Mouse (Mus musculus) hematopoietic stem cell, adult 5-6 weeks (primary cell): ENCODE measurements around the gene Pxn. TPM values are rescaled to one million over a fixed set of nuclear protein-coding genes. Genes with fewer than 3 reads are reported as not detected.
A peak's percentile ranks its signal among the peaks of the same experiment; 100 is the strongest.
"Not testable (repeated sequence)": the region's sequence is repeated elsewhere in the genome, so short reads cannot be mapped to it uniquely, and the experiment has no call there.

Experiments
- ATAC-seq, 2 experiments: fragments of 125-278 bp in 1 of 2; replicated peaks in 1 of 2; 2 replicates each; pipeline ENCODE4 v1.8.0; 2016 to 2017; ENCODE audit warnings: inconsistent platforms in 2 of 2, mild to moderate bottlenecking in 2 of 2, moderate number of reproducible peaks in 2 of 2, low read depth in 1 of 2, moderate TSS enrichment in 1 of 2; ENCODE audit not compliant: low FRiP score in 2 of 2, poor library complexity in 2 of 2, severe bottlenecking in 2 of 2, insufficient read depth in 1 of 2, low TSS enrichment in 1 of 2
- total RNA-seq: library from RNA; stranded (forward); fragments of 172-1452, 232-1000 nt; gene quantifications from 2 replicates; pipeline ENCODE4 v1.2.3, GENCODE M21; 2017

Gene Pxn
- total RNA-seq, 1 experiment from 2014 or later: 118 TPM

DNA sequence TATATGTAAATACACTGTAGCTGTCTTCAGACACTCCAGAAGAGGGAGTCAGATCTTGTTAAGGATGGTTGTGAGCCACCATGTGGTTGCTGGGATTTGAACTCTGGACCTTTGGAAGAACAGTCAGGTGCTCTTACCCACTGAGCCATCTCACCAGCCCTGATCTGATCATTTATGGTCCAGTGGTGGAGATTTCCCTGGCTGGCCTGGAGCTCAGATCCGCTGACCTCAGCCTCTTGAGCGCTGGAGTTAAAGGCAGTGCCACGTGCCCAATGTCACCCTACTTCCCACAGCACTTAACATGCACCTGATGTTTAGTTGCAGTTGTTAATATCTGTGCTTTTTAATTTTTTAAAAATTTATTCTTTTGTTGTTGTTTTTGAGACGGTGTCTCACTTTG, 71.2 kb downstream of the Pxn start:
- not testable (repeated sequence) for ATAC-seq

DNA sequence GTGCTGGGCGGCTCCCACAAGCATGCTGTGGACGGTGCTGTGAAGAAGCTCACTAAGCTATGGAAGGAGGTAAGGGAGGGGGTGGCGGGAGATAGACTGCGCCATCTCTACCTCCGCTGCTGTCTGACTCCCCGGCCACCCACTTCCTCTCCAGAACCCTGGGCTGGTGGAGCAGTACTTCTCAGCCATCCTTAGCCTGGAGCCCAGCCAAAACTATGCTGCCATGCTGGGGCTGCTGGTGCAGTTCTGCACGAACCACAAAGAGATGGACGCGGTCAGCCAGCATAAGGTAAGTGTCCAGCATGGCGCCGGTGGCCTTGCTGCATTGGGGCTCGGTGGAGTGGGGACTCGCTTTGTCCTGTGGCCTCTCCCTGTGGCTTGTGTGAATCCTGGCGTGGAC, 72.4 kb downstream of the Pxn start:
- no peak for ATAC-seq

DNA sequence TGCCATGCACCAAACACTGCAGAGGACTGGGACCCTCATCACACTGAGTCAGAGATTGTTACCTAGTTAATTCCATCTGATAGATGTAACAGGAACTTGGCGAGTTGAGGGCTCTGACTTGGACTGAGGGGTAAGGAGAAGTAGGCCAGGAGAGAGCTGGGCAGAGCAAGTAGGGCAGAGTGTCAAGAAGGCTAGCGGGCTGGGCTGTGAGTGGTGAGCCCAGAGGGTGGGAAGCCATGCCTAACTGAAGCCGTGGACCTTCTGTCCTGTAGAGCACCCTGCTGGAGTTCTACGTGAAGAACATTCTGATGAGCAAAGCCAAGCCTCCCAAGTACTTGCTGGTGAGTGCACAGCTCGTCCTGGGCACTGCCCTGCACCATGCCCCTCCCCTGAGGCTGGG, 72.9 kb downstream of the Pxn start:
- ATAC-seq: no peak

DNA sequence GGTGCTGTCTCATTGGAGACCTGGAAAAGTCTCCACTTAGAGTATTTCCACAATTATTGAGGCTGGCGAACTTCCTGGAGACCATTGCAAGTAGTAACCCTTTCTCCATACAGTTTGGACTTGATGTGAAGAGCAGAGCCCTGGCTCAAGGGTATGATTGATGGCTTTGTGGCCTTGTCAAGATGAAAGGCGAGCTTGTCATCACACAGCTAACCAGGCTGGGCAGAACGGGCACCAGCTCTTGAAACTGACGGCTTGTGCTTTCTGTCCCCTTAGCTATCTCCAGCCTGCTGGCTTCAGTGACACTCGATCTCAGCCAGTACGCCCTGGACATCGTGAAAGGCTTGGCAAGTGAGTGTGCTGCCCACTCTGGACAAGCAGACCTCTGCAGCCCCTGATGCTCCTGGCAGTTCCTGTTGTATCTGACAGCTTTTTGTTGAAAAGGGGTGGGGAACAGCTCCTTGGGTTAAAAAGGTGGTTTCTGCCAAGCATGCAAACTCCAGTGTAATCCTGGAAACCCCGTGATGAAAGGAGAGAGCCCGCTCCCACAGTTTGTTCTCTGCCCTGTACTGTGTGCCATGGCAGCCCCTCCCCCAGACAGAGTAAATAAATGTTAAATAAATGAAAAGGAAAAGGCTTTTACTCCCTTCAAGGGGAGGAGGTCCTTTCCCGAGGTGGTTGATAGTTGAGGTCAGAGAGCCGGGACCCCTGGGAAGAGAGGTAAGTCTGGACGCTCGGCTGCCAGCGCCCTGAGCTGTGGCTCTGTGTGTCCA, 73.9 kb downstream of the Pxn start:
- ATAC-seq: no peak

DNA sequence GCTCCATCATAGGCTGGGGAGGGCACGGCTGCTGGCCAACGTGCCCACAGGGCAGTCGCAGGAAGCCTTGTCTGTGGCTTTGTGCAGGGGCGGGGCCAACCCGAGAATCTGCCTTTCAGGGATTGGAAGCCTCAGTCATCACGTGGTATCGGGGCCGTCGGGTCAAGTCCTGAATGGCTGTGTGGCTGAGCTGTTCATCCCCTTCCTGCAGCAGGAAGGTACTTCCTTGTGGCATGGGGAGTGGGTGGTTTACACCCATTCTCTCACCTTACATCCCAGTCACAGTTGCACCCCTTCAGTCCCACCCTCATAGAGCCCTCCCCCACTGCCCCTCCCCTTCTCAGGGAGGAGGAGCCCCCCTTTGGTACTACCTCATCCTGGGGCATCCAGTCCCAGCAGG, 75.2 kb downstream of the Pxn start:
- ATAC-seq: no peak

DNA sequence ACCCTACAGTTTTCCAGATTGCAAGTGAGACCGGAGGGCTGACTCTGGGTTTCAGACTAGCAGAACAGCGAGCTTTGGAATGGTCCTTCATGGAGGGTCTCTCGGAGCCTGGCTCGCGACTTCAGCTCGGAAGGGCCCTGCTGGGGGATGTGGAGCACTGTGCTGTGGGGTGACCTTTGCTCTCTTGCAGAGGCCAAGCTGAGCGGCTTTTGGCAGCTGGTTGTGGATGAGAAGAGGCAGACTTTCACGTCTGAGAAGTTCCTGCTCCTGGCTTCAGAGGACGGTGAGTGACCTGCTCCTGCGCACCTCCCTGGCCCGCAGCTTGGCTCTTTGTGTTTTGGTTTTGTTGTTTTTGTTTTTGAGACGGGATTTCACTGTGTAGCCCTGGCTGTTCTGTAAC, 79.1 kb downstream of the Pxn start:
- ATAC-seq: no peak

DNA sequence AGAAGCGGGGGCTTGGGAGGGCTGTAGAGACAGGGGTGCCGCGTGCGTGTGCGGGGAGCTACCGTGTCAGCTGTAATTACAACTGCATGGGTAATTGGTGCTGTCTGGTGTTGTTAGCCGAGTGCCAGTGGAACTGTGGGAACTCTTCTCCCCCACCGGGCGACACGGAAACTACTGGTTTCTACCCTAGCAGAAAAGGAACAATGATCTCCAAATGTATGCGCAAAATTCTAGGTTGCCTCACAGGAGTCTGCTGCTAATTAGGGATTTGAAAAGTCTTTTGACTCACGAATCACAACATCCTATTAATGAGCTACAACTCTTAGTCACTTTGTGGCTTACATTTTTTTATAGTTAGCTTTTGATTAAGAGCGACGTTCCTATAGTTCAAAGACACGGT, 79.7 kb downstream of the Pxn start:
- no peak for ATAC-seq

DNA sequence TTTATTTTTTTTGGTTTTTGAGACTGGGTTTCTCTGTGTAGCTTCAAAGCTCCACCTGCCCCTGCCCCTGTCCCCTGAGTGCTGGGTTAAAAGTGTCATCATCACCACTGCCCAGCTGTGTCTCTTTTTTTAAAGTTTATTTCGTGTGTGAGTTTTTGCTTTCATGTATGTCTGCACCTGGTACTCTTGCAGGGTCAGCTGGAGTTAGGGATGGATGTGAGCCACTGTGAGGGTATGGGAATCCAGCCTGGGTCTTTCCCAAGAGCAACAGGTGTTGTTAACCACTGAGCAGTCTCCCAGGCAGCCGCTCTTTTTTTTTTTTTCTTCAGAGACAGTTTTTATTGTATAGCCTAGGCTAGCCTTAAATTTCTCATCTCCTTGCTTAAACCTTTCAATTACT, 80.3 kb downstream of the Pxn start:
- ATAC-seq: no peak

DNA sequence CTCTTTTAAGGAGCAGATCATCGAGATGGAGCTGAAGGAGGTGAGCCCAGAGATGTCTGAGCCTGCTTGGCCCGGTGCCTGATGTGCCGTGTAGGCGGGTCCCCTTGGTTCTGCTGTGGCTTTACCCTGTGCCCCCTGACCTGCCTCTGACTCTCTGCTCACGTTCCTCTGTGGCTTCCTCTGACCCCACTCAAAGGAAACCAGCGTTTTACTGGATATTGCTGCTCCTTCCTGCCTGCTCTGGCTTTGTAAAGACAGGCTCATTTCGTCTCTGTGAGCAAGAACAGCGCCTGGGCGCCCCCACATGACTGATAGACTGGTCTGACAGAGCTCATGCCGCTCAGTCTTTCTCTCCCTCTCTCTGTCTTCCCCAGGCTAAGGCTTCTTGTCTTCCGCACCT, 84.6 kb downstream of the Pxn start:
- ATAC-seq: peak; percentile 70 to 81

DNA sequence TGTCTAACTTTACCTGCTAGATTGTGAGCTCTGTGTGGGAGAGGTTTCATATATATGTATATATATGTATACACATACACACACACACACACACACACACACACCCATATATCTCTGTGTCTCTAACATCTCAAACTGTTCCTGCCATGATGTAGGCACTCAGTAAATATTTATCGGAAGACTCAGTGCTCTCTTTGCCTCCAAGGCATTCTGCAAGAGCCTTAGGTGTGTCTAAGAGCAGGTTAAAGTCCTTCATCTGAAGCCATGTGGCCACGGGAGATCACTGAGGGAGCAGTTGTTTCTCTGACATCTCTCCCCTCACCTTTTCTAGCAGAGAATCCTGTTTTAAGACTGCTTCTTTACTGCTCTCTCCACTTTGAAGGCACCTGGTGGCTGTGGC, 85.0 kb downstream of the Pxn start:
- ATAC-seq: no peak

DNA sequence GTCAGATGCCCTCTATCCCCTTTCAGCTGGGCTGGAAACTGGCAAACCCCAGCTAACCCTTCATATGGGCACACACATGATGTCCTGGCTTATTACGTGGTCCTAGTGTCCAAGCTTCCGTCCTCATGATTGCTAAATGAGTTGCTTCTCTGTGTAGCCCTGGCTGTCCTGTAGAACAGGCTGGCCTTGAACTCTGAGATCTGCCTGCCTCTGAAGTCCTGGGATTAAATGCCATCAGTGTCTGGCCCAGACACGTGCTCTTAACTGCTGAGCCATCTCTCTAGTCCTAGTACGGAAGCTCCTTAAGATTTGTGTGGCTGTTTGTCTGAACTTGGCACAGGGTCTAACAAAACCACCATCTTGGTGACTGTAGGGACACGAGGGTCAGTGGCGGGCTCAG, 97.1 kb downstream of the Pxn start:
- ATAC-seq: no peak

Other genes starting within 250 kb of the Pxn start
- gene Rnf10, start 233.8 kb upstream of the Pxn start, total RNA-seq: 50.7 and 55.9 TPM in 2 replicates
- gene Coq5, start 227.0 kb upstream of the Pxn start, total RNA-seq: 39.0 and 55.3 TPM in 2 replicates
- 198 and 266 TPM in 2 replicates for gene Dynll1, start 205.7 kb upstream of the Pxn start, total RNA-seq
- gene Srsf9, start 179.5 kb upstream of the Pxn start, total RNA-seq: 82.0 and 105 TPM in 2 replicates
- gene Gatc, start 165.5 kb upstream of the Pxn start, total RNA-seq: 14.1 and 14.3 TPM in 2 replicates
- 8.6 and 9.6 TPM in 2 replicates for gene Triap1, start 165.5 kb upstream of the Pxn start, total RNA-seq
- gene Cox6a1, start 157.7 kb upstream of the Pxn start, total RNA-seq: 38.2 and 63.4 TPM in 2 replicates
- not detected in 2 replicates for gene Msi1, start 77.1 kb upstream of the Pxn start, total RNA-seq
- not detected in 2 replicates for gene Pla2g1b, start 40.4 kb upstream of the Pxn start, total RNA-seq
- 6.0 and 10.4 TPM in 2 replicates for gene Sirt4, start 22.0 kb upstream of the Pxn start, total RNA-seq
- gene Rplp0, start 52.8 kb downstream of the Pxn start, total RNA-seq: 1,280 and 1,726 TPM in 2 replicates
- gene Gcn1l1, start 58.6 kb downstream of the Pxn start, total RNA-seq: 31.4 and 34.5 TPM in 2 replicates
- 35.1 and 42.5 TPM in 2 replicates for gene Rab35, start 125.2 kb downstream of the Pxn start, total RNA-seq
- 8.8 and 13.3 TPM in 2 replicates for gene Bicdl1, start 224.9 kb downstream of the Pxn start, total RNA-seq